Mouse (Mus musculus): ENCODE measurements around the gene Entpd7. TPM values are rescaled to one million over a fixed set of nuclear protein-coding genes. Genes with fewer than 3 reads are reported as not detected.

Entpd7 gene
- polyA plus RNA-seq, 1 experiment from 2014 or later = 10.4 TPM

Other genes starting within 250 kb of the Entpd7 start
- gene Cnnm1, start 249.2 kb upstream of the Entpd7 start, polyA plus RNA-seq (2015; fragmentation: Nextera tagmentation; extraction: Ambion mirVana) = 2.1 and 3.3 TPM in 2 replicates
- 94.6 and 97.8 TPM in 2 replicates for gene Got1, start 165.1 kb upstream of the Entpd7 start, polyA plus RNA-seq (2015; fragmentation: Nextera tagmentation; extraction: Ambion mirVana)
- gene Nkx2-3, start 77.3 kb upstream of the Entpd7 start, polyA plus RNA-seq (2015; fragmentation: Nextera tagmentation; extraction: Ambion mirVana) = 0.40 and 0.98 TPM in 2 replicates
- 14.4 and 16.7 TPM in 2 replicates for gene Slc25a28, start 14.8 kb upstream of the Entpd7 start, polyA plus RNA-seq (2015; fragmentation: Nextera tagmentation; extraction: Ambion mirVana)
- gene Cutc, start 63.3 kb downstream of the Entpd7 start, polyA plus RNA-seq (2015; fragmentation: Nextera tagmentation; extraction: Ambion mirVana) = 6.9 and 7.4 TPM in 2 replicates
- 12.8 and 14.2 TPM in 2 replicates for gene Cox15, start 63.3 kb downstream of the Entpd7 start, polyA plus RNA-seq (2015; fragmentation: Nextera tagmentation; extraction: Ambion mirVana)
- 0.04 and 0.06 TPM in 2 replicates for gene Abcc2, start 92.5 kb downstream of the Entpd7 start, polyA plus RNA-seq (2015; fragmentation: Nextera tagmentation; extraction: Ambion mirVana)

Data from midbrain, embryonic 15.5 days (tissue).